Mouse (Mus musculus) ZHBTc4 (cell line): ENCODE data around the gene Wnk4.
A peak's percentile ranks its signal among the peaks of the same experiment; 100 is the strongest.

Experiments used
- DNase-seq: peaks from one replicate; pipeline ENCODE4 v3.0.0-alpha.2; 2011; ENCODE audit warnings: low read depth, low spot score

The Wnk4 gene

GRCm38 (mm10) chr11:101245071-101245470 is 15.3 kb upstream of the Wnk4 start:
- DNase-seq = no peak

DNA sequence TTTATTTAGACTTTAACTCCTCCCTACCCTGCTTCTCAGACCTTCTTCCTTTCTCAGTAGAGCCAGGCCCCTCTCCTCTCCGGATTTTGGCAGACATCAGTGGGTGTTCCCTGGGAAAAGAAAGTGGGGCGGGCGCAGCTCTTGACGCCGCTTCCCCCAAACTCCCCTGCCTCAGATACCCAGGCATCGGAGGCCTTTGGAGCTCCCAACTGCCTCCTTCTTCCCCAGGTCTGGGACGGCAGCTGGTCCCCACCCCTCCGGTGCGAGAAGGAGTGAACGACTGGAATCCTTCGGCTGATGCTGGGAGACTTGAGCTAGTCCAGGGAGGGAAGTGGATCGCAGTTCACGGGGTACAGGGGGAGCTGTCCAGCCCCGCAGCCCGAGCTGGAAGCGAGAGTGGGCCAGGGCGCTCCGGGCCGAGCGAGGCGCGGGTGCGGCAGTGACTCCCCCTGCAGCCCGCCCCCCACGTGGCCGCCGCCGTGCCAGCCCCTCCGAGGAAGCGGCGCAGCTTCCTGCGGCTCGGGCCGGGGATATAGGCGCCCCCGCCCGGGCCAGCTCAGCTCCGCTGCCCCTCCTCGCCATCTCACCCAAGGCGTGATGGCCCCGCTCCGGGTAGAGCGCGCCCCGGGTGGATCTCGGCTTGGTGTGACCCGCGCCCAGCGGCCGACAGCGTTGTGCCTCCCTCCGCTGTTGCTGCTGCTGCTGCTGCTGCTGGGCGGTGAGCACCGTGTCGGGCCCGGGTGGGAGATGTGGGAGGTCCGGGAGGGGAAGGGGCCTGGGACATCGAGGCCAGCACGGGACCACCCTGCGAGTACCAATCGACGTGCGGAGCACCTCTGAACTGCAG is 14.3 kb upstream of the Wnk4 start, which contains the start of gene Ramp2:
Gene Ramp2, plus strand, starts transcription at position 174 of the 847 bp plus-strand sequence.
- DNase-seq = peak; percentile 52

DNA sequence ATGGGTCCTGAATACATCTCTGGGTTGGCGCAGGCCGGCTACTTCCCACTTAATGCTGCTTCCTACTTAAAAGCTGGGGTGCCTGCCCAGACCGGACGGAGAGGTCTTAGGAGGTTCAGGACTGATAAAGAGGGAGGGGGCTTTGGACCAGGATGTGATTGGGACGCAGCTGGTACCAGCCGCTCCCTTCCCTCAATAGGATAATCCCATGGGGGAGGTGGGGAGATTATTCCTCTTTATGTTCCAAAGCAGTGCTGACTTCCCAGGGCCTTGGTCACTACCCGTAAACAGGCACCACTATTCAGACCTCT is 13.7 kb upstream of the Wnk4 start:
- no peak for DNase-seq

- no peak for DNase-seq
These were observed 12.8 kb upstream of the Wnk4 start for GRCm38 (mm10) chr11:101247521-101248030.

DNA sequence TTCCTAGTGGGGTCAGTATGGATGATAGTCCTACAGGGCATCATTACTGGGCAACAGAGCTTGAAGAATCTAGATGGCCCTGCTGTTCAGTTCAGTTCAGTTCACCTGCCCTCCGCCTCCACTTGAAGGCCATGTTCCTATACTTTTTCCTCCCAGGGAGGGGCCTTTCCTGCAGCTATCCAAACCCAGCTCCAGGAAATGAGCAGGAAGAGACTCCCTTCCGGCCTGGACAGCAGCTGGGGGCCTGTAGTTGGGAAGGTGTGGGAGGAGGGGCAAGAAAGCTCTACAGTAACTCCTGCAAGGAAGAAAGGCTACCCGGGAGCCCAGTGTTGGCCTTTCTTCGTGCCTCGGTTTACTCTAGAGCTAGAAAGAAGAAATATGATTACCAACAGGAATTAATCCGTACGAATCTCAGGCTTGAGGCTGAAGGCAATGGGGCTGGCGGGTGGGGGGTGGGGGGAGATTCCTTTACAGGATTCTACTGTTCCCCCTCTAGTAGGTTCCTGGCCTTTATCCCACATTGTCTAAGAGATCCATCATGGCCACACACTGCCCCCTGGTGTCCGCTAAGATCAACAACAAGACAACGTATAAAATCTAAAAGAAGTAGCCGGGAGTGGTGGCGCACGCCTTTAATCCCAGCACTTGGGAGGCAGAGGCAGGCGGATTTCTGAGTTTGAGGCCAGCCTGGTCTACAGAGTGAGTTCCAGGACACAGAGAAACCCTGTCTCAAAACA is 11.9 kb upstream of the Wnk4 start:
- peak; percentile 90 for DNase-seq

GRCm38 (mm10) chr11:101251031-101251430 is 9.3 kb upstream of the Wnk4 start:
- DNase-seq = no peak

DNA sequence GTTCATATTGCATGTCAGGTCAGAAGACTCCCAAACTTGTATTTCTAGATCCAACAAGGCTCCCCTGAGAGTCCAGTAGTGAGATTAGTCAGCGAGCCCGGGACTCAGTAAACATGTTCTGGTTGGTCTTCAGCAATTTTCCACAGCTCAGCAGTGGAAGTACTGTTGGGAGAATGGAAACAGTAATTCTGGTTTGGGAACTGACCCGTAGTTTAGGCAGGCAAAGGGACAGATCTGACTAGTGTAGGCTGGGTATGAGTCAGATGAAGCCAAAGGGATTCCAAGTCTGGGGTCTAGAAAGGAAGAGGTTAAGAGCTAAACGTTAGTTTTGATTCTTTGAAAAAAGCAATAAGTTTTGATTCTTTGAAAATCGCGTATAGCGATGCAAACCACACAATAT is 7.4 kb upstream of the Wnk4 start:
- no peak for DNase-seq

GRCm38 (mm10) chr11:101253613-101254389 is 6.6 kb upstream of the Wnk4 start, which contains the start of gene Vps25:
TSS of gene Vps25 (plus strand) at chr11:101253707.
- DNase-seq = peak; percentile 89

- no peak for DNase-seq
These were observed 4.3 kb upstream of the Wnk4 start for GRCm38 (mm10) chr11:101255826-101256775.

DNA sequence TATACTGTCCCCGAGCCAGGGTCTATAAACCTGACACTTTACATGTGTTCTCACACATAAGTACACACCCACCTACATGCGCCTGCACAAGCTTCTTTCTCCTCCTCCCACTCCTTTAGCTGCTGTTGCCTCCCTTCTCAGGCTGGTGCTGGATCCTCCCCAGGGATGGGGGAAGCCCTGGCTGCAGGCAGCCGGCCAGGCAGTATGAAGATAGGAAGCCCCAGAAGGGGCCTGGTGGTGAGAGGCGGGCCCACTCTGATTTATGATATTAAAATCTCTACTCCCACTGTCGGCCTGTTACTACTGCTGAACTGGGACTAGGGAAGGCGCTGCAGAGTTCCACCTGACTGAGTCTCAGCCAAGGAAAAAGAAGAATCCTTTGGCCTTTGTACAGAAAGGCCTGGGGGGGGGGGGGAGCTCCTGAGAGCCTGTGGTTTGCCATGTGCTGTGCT is 1.1 kb upstream of the Wnk4 start:
- no peak for DNase-seq

DNA sequence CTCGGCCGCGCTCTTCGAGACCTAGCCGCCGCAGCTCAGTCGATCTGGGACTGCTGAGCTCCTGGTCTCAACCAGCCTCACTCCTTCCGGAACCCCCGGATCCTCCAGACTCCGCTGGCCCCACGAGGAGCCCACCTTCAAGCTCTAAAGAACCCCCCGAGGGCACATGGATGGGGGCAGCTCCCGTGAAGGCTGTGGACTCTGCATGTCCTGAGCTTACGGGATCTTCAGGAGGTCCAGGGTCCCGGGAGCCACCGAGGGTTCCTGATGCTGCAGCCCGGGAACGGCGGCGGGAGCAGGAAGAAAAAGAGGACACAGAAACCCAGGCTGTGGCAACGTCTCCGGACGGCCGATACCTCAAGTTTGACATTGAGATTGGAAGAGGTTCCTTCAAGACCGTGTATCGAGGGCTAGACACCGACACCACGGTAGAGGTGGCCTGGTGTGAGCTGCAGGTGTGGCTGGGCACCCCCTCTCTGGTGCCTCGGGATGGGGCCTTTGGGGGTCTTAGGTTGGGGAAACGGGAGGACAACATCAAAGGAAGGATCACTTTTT is 536 bp downstream of the Wnk4 start:
- DNase-seq = no peak

DNA sequence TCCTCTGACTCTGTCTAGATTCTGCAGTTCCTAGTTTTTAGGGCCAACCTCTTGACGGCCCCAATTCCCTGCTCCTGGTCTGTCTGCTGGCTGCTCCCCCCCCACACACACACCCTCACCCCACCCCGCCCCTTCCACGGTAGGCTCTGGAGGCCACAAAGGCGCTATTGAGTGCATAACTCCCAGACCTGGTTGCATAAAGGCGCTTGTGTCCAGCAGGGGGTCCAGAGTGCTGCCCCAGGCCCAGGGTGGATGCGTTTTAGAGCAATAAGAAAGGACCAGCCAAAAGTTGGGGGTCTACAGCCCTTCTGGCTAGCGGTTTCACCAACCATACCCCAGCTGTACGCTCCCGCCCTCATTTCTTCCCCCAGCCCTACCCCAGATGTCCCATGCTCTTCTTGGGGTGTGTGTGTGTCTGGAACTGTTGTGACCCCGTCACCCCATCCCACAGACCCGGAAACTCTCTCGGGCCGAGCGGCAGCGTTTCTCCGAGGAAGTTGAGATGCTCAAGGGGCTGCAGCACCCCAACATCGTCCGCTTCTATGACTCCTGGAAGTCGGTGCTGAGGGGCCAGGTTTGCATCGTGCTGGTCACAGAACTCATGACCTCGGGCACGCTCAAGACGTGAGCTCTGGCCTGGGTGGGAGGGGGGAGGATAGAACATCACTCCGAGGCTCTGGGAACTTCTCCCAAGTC is 2.1 kb downstream of the Wnk4 start:
- DNase-seq = no peak

DNA sequence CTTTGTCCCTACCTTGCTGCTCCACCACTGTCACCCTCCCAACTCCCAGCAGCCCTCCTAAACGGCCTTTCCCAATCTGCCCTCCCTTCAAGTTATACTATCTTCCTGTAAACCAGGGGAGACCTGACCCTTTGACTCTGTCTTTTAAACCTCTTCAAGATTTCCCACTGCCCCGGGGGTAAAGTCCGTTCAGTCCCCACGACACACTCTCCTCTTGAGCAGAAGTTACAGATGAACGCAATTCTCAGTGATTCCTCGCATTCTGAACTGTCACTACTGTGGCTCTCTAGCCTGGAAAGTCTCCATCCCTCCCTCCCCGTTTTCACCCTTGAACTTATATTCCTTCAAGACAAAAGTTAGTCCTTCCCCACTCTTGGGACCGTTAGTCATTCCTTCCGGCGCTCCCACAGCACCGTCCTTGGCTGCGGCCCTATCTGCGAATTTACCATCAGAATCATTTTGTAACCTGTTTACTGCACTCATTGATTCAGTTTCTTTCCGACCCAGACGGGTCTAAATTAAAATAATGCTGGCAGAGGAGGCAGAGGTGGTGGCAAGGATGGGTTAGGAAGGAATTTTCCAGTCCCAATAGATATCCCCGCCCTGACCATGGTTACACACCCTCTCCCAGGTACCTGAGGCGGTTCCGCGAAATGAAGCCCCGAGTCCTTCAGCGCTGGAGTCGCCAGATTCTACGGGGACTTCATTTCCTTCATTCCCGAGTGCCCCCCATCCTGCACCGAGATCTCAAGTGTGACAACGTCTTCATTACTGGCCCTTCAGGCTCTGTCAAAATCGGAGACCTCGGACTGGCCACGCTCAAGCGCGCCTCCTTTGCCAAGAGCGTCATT is 3.0 kb downstream of the Wnk4 start:
- DNase-seq = no peak

DNA sequence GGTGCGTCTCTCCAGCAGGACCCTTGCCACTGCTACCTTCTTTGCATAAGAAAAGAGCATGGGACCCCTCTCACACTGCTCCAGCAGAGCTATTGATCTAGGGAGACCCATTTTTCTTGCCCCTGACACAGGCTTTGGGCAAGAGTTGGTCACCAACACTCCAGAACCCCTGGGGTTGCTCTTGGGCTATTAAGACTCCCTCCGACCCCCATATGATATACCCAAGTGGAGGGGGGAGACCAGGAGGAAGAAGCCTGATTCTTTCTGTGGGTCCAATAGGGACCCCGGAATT is 3.6 kb downstream of the Wnk4 start:
- no peak for DNase-seq

DNA sequence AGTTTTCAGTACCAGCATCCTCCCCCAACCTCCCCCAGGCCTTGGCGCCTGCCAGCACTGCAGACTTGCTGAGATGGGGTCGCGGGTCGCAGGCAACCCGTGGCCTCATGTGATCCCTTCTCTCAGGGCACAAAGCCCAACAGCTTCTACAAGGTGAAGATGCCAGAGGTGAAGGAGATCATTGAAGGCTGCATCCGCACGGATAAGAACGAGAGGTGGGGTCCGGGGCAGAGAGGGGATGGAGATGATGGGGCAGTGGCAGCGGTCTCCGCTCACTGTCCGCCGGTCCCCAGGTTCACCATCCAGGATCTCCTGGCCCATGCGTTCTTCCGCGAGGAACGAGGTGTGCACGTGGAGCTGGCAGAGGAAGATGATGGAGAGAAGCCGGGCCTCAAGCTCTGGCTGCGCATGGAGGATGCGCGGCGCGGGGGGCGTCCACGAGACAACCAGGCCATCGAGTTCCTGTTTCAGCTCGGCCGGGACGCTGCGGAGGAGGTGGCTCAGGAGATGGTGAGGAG is 4.6 kb downstream of the Wnk4 start:
- peak; percentile 31 for DNase-seq

GRCm38 (mm10) chr11:101265906-101266305 is 5.5 kb downstream of the Wnk4 start:
- DNase-seq = no peak

DNA sequence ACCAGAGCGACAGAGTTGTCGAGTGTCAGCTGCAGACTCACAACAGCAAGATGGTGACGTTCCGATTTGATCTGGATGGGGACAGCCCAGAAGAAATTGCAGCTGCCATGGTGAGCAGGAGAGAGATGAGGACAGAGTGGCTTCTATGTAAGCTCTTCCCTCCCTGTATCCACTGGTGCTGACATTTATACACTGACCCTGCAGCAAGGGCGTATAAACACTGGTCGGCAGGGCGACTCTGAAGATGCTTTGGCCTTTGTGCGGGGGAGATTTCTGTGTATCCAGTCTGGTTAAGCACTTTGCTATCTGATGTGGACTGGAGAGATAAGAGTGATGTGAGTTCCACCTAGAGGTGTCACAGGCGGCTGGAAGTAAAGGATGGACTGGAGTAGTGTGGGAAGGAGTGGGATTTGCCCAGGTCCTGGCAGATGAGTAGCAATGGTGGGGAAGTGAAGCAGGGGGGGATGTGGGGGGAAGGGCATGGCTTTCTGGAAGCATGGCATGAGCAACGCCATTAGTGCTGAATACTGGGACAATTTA is 9.3 kb downstream of the Wnk4 start:
- DNase-seq = peak; percentile 52

DNA sequence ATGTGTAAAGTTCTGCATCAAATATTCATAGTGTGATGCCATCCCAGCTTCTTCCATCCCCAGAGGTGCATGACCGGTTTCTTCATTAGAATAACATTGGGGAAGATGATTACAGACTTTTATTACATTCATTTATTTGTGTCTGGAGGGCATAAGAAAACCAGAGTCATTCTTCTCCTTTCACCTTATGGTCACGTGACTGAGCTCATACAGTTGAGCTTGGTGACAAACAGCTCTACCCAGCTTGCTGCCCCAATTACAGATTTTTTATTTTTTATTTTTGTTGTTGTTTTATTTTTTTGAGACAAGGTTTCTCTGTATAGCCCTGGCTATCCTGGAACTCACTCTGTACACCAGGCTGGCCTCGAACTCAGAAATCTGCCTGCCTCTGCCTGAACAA is 12.1 kb downstream of the Wnk4 start:
- no peak for DNase-seq

DNA sequence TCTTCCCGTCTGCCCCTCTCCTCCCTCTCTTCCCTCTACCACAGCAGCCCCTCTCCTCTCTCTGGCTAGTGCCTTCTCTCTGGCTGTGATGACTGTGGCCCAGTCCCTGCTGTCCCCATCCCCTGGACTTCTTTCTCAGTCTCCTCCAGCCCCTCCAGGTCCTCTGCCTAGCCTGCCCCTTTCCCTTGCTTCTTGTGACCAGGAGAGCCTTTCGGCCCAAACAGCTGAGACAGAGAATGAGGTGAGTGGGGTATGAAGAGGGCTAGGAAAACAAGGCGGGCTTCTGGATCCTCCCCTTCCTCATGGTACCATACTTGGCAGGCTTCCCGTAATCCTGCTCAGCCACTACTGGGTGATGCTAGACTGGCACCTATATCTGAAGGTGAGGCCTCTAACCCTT is 14.9 kb downstream of the Wnk4 start:
- DNase-seq = no peak
